Mouse (Mus musculus) left cerebral cortex, adult 6 months (tissue): Measurements from ENCODE around the gene Tbx2. TPM values are rescaled to one million over a fixed set of nuclear protein-coding genes. Genes with fewer than 3 reads are reported as not detected.

Experiments used
- long read RNA-seq, 2 experiments: library from polyadenylated mRNA; unstranded; transcript quantifications; one replicate each; pipeline ENCODE4 v2.0.0; 2019 to 2020
- polyA plus RNA-seq: library from polyadenylated mRNA; unstranded; fragments of <200 nt; fragmentation: Nextera tagmentation; gene quantifications from 2 replicates; pipeline ENCODE4 v1.2.3, GENCODE M21; 2021

Gene Tbx2
- polyA plus RNA-seq = 0.05 TPM in 1 of 2 replicates, not detected in the other
- long read RNA-seq, experiment 1 = 0 reads
- long read RNA-seq, experiment 2, partial matches to known transcripts = 1 of 1 reads
- long read RNA-seq, experiment 2, other reads (novel, unspliced or antisense) = 0 of 1 reads

DNA sequence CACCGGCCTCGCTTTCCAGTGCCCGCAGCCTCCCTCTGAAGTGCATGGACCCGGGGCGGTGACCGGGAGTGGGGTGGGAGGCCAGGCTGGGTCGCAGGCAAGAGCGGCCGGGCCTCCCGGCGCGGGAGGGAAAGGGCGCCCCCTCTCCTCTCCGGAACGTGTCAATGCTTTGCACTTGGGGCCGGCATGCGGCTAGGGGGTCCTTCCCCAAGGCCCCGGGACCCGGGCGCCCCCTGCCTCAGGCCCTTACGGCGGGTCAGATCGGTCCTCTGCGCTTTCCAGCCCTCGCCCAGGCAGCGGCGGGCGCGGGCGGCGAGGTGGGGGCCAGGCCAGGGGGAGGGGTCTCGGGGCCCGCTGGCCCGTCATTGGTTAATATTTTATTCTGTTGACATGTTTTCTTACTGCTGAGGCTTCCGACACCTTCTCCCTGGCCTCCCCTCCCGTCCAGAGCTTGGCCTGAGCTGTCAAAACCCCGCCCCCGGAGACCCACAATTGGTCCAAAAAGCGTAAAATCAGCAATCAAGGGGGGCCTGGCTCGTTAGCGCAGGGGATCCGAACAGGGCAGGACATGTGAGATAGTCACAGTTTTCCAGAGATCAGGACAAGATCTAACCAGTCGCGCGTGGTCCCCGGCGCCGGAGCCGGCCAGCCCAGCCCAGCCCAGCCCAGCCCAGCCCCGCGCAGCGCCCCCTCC, at the start of gene Tbx2:
Gene Tbx2, plus strand, starts transcription at position 321 of the 694 bp plus-strand sequence.

DNA sequence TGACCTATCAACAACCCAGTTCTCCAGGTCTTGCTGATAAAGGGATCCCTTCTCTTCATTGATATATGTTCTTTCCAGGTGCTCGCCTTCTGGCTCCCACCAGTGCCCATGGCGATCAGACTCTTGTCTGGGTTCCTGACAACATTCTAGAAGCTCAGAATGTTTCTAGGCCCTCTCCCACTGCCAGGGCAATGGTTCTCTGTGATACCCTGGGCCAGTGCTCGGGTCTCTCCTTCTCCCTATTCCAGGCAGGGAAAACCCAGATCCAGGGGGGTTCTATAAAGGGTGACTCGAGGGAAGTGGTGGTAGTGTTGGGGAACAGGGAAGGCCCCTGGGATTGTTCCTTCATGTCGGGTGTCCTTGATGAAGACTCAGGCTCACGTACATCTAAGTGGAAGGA, 17.9 kb downstream of the Tbx2 start, which contains the start of gene Gm11444:
Gene Gm11444, minus strand, starts transcription at position 101 of the 400 bp plus-strand sequence.

DNA sequence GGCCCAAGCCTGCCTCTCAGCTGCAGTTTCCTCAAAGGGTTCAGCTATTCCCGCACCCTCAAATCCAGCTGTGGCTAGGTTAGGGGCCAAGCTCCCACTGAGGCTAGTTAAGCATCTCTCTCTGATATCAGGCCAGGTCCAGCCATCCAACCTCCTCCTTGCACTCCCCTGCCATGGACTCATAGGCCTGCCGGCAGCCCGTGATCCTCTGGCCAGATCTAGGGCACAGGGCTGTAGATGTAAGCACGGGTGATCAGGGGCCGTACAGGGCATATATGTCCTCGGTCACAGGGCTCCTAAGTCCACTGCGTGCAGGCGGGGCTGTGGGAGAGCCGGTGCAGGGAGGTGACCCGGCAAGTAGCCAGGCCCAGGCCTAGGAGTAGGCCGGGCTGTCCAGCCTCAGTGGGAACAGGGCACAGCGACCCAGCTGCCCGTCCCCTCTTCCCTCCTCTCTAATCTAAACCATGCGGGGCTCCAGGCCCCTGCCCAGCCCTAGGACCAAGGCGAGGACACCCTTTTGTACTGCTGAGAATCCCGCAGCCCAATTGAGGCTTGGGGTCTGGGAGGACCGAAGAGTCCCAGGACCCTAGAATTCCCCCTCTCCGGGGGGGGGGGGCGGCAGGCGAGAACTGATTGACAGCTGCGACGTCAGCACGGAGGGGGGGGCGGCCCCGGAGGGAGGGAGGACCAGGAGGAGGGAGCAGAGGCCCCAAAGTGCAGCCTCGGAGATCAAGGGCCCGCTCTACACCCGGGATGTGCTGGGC, 53.5 kb downstream of the Tbx2 start, which contains the start of gene Tbx4:
Gene Tbx4, plus strand, starts transcription at position 758 of the 764 bp plus-strand sequence.

Other genes starting within 250 kb of the Tbx2 start
- gene Gm11444, start 17.8 kb downstream of the Tbx2 start, polyA plus RNA-seq = not detected in 2 replicates
- gene Tbx4, start 53.9 kb downstream of the Tbx2 start, polyA plus RNA-seq = not detected in 2 replicates